Mouse (Mus musculus) stomach, embryonic 16.5 days (tissue): Measurements from ENCODE around the gene Gabarapl2. TPM values are rescaled to one million over a fixed set of nuclear protein-coding genes. Genes with fewer than 3 reads are reported as not detected.

ENCODE experiments used
- ATAC-seq: fragments of 200-750 bp; cut with Nextera tagmentation; 2 replicates; pipeline ENCODE4 v1.8.0; 2017; ENCODE audit warnings: moderate number of reproducible peaks, moderate TSS enrichment; ENCODE audit not compliant: insufficient read depth, low FRiP score
- H3K27ac ChIP-seq: fragments of 300-500 bp; sonication (generic); 2 replicates; pipeline ENCODE4 v1.5.1; 2014; ENCODE audit warnings: low read length
- H3K27me3 ChIP-seq: fragments of 300-500 bp; sonication (generic); 2 replicates; pipeline ENCODE4 v1.6.1; 2014; ENCODE audit warnings: low read length, control low read depth, mixed read lengths; ENCODE audit not compliant: control insufficient read depth, insufficient read depth
- H3K36me3 ChIP-seq: fragments of 300-500 bp; sonication (generic); 2 replicates; pipeline ENCODE4 v1.6.1; 2014; ENCODE audit warnings: low read length; ENCODE audit not compliant: control insufficient read depth, insufficient read depth
- H3K4me1 ChIP-seq: fragments of 300-500 bp; sonication (generic); 2 replicates; pipeline ENCODE4 v1.6.1; 2014; ENCODE audit warnings: low read length, control low read depth, mixed read lengths; ENCODE audit not compliant: control insufficient read depth, insufficient read depth
- H3K4me2 ChIP-seq: fragments of 300-500 bp; sonication (generic); 2 replicates; pipeline ENCODE4 v1.6.1; 2014; ENCODE audit warnings: low read depth, low read length, mixed read lengths
- H3K4me3 ChIP-seq: fragments of 300-500 bp; sonication (generic); replicated peaks from 2 replicates; pipeline ENCODE4 v1.5.1; 2014; ENCODE audit warnings: mild to moderate bottlenecking, low read length
- H3K9ac ChIP-seq: fragments of 300-500 bp; sonication (generic); 2 replicates; pipeline ENCODE4 v1.6.1; 2014; ENCODE audit warnings: low read length
- H3K9me3 ChIP-seq: fragments of 300-500 bp; sonication (generic); replicated peaks from 2 replicates; pipeline ENCODE4 v1.6.1; 2016; ENCODE audit warnings: low read length, control low read depth; ENCODE audit not compliant: control insufficient read depth
- WGBS: fragments of 180-500 bp; shearing (Covaris S2); extraction: QIAGEN DNeasy Blood & Tissue Kit; methylation state at CpG from one replicate; pipeline ENCODE4 v1.1.7; 2014; 5-methylcytosine and 5-hydroxymethylcytosine counted together
- polyA plus RNA-seq: library from polyadenylated mRNA; unstranded; fragments of >200 nt; fragmentation: Nextera tagmentation; extraction: Ambion mirVana; gene quantifications from 2 replicates; pipeline ENCODE4 v1.2.1, GENCODE M21; 2015

Gene Gabarapl2
- polyA plus RNA-seq, 1 experiment from 2014 or later = 199 TPM

DNA sequence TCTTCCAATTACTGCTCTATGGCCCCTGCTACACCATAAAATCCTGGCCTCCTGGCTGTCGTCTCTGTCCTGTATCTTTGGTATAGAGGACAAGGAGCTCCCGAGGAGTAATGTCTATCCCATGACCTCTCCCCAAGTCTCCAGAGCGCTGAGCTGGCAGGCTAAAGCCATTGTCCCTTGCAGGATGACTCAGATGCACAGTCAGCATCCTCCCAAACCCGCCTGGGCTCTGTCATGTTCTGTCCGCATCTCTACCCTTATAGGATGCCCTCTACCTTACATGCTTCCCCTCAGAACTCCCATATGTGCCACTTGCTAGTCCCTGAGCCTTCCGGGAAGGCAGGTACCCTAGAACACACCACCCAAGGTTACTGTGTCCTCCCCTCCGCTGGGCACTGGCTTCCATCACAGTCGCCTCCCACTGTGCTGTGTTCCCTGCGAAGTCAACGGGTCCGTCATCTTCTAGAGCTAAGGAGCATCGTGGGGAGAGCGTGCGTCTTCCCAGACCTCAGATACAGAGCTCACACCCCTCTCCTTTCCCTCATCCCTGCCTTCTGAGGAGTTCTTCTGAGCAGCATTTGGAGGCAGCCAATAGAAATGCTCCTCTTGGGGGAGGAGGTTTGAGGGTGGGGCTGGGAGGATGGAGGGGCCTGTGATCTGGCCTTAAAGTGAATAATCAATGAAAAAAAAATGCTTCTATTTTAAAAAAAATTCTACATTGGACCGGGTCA, 20.3 kb downstream of the Gabarapl2 start:
- Histone ChIP-seq H3K9me3 (no peaks in the 10 kb centered on the region), H3K4me2 (no peak overlapping the region), H3K36me3 (peaks cover 3% of the 10 kb centered on the region; the same call in 1 of the 2 replicates), H3K27ac (no peak overlapping the region), H3K9ac (no peak overlapping the region), H3K27me3 (no peaks in the 10 kb centered on the region), H3K4me1 (no peaks in the 10 kb centered on the region), H3K4me3 (no peak overlapping the region)
- 73% methylated on average over 15 of the region's 15 CpGs for WGBS
- no peak for ATAC-seq

DNA sequence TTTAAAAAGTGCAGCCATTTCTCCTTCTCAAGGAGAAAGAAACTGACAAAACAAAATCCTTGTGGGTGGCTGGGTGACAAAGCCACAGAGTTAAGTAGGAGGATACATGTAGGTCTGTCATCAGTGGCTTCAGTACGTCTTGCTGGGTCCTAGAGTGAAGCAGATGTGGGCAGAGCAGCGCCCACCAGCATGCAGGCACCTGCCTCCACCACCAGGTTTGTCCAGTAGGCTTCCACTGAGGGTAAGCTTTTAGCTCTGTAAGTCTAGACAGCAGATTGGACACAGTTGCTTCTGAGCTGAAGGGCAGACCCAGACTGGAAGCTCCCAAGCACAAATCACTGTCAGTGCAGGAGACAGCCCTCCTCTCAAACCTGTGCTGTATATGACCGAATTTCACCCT, 20.8 kb downstream of the Gabarapl2 start:
- Histone ChIP-seq H3K27ac (no peak overlapping the region), H3K9me3 (no peaks in the 10 kb centered on the region), H3K4me3 (no peak overlapping the region), H3K27me3 (no peaks in the 10 kb centered on the region), H3K9ac (no peak overlapping the region), H3K4me1 (no peaks in the 10 kb centered on the region), H3K36me3 (peaks cover 3% of the 10 kb centered on the region; the same call in 1 of the 2 replicates), H3K4me2 (no peak overlapping the region)
- no peak for ATAC-seq
- WGBS = 75% methylated on average over 3 of the region's 3 CpGs

DNA sequence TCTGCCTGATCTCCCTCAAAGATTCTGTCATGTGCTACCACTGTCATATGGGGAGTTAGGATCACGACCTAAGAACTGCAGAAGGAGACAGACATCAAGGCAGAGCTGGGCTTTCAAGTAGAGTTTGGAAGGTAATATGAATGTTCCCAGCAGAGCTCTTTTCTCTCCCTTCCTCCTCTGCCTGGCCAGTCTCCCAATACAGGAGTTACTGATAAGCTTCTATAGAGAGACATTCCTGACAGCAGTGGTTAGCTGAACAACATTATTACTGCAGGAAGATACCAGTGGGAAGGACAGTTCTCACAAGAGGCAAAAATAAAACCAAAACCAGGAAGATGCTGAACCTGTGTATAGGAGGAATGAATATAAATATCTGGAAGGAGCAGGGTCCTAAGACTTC, 22.1 kb downstream of the Gabarapl2 start:
- Histone ChIP-seq H3K4me3 (no peak overlapping the region), H3K36me3 (no peaks in the 10 kb centered on the region), H3K9ac (no peak overlapping the region), H3K27ac (no peak overlapping the region), H3K4me1 (no peaks in the 10 kb centered on the region), H3K9me3 (no peaks in the 10 kb centered on the region), H3K27me3 (no peaks in the 10 kb centered on the region), H3K4me2 (no peak overlapping the region)
- WGBS = 55% methylated on average over 1 of the region's 1 CpGs
- ATAC-seq = no peak

DNA sequence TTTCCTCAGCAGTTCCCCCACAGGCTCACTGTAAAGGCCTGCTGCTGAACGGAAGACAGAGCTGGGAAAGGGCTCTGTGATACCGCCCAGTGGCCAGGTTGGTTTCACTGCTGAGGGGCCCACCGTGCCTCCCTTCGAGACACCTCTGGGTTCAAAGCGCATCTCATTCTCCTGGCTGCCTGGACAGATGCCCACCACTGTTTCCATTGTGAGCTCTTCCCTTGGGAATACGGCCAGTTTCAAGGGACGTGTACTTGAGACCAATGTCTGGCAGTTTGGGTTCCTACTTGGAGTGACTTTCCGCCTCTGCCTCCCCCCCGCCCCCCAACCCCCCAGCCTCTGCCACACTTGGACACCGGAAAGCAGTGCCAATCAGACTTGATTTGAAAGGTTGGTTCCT, 22.6 kb downstream of the Gabarapl2 start:
- Histone ChIP-seq H3K27me3 (no peaks in the 10 kb centered on the region), H3K27ac (no peak overlapping the region), H3K4me1 (no peaks in the 10 kb centered on the region), H3K9me3 (no peaks in the 10 kb centered on the region), H3K4me2 (no peak overlapping the region), H3K36me3 (no peaks in the 10 kb centered on the region), H3K9ac (no peak overlapping the region), H3K4me3 (no peak overlapping the region)
- WGBS = 73% methylated on average over 10 of the region's 10 CpGs
- no peak for ATAC-seq

DNA sequence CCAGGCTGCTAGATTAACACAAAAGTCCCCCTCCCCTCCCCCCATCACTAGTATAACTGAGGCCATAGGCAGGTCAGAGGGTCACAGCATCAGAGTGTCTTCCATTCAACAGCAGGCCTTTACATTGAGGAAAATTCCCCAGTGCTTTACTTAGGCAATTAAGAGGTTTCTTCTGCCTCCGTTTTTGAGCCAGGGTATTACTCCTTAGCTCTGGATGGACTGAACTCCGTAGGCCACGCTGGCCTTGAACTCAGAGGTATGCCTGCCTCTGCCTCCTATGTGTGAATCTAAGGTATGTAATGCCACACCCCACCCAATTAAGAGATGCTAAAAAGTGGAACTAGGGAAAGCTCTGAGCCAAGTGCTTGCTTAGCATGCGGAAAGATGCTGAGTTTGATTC, 23.0 kb downstream of the Gabarapl2 start:
- H3K4me3 ChIP-seq = no peak overlapping the region
- no peaks in the 10 kb centered on the region for H3K4me1 ChIP-seq
- whole genome bisulfite sequencing = 88% methylated on average over 4 of the region's 4 CpGs
- H3K9me3 ChIP-seq = no peaks in the 10 kb centered on the region
- H3K4me2 ChIP-seq = no peak overlapping the region
- H3K27me3 ChIP-seq = no peaks in the 10 kb centered on the region
- no peak overlapping the region for H3K27ac ChIP-seq
- no peak for ATAC-seq
- no peak overlapping the region for H3K9ac ChIP-seq
- H3K36me3 ChIP-seq = no peaks in the 10 kb centered on the region

DNA sequence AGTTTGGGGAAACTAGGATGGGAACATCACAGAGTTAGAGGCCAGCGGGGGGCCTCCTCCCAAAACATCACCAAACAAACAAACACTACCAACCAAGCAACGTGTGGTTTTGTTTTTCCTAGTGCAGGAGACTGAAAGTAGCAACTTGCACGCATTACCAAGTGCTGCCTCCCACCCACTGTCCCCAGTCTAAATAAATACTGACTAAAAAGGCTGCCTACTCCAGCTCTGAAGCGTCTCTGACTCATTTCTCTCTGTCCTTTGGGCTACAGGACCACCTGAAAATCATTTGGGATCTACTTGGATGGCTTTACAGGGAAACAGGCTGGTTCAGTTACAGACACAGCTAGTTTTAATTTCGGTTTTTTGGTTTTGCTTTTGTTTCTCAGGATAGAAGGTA, 23.8 kb downstream of the Gabarapl2 start:
- Histone ChIP-seq H3K9me3 (no peaks in the 10 kb centered on the region), H3K4me1 (no peaks in the 10 kb centered on the region), H3K36me3 (no peaks in the 10 kb centered on the region), H3K27me3 (no peaks in the 10 kb centered on the region), H3K9ac (no peak overlapping the region), H3K4me3 (no peak overlapping the region), H3K4me2 (no peak overlapping the region), H3K27ac (no peak overlapping the region)
- 50% methylated on average over 5 of the region's 5 CpGs for WGBS
- no peak for ATAC-seq

DNA sequence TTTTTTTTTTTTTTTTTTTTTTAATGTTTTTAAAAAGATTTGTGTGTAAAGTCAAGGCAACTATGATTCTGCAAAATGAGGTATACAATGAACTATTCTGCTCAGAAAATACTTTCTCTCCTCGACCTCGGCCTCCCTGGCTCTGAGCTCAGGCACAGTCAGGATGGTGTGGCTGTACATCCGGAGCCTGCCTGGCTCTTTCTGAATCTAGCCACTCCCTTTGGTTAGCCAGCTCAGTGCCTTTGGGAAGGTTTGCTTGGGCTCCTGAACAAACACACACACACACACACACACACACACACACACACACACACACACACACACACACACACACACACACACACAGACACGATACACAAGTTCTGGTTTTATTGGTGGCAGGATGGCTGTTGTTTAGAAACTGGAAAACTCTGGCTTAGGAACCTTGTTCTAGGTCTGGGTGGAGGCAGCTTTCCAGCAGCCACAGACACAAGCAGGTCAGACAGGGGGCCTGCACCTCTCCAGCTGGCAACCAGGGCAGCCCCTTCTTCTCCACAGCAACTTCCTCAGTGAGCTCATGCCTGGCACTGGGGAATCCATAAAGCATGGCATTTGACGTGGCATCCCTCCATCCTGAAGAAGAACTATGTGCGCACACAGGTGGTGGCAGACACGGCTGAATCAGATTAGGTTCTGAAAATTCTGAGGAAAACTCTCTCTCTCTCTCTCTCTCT, 24.5 kb downstream of the Gabarapl2 start:
- no peaks in the 10 kb centered on the region for H3K9me3 ChIP-seq
- H3K36me3 ChIP-seq = no peaks in the 10 kb centered on the region
- H3K4me1 ChIP-seq = no peaks in the 10 kb centered on the region
- no peak for ATAC-seq
- H3K4me2 ChIP-seq = no peak overlapping the region
- WGBS = 50% methylated on average over 7 of the region's 7 CpGs
- no peak overlapping the region for H3K4me3 ChIP-seq
- H3K9ac ChIP-seq = no peak overlapping the region
- H3K27me3 ChIP-seq = no peaks in the 10 kb centered on the region
- H3K27ac ChIP-seq = no peak overlapping the region

DNA sequence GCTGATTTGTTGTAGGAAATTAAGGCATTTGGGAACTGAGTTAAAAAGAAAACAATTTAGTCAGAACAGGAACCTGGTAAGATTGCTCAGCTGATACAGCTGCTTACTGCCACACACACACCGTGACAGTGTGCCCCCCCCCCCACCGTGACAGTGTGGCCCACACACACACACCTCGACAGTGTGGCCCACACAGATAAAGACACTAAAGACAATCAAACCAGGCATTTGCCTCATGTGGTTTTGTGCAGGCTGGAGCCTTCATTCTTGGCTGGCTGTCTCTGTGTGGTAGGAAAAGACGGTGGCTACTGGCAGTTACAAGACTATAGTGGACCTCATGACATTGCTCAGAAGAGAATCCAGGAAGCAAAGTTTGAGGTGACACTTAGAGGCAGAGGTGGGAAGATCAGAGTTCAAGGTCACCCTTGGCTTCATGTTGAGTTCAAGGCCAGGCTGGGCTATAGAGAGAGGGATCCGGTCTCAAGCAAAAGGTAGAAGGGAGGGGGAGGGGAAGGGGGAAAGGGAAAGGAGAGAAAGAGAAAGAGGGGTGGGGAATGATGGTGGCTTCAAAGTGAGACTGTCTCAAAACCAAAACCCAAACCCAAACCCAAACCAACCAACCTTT, 26.9 kb downstream of the Gabarapl2 start:
- Histone ChIP-seq H3K9ac (no peak overlapping the region), H3K27me3 (no peaks in the 10 kb centered on the region), H3K4me2 (no peak overlapping the region), H3K27ac (no peak overlapping the region), H3K9me3 (no peaks in the 10 kb centered on the region), H3K4me1 (no peaks in the 10 kb centered on the region), H3K4me3 (no peak overlapping the region), H3K36me3 (no peaks in the 10 kb centered on the region)
- ATAC-seq = no peak
- WGBS = 80% methylated on average over 5 of the region's 5 CpGs

DNA sequence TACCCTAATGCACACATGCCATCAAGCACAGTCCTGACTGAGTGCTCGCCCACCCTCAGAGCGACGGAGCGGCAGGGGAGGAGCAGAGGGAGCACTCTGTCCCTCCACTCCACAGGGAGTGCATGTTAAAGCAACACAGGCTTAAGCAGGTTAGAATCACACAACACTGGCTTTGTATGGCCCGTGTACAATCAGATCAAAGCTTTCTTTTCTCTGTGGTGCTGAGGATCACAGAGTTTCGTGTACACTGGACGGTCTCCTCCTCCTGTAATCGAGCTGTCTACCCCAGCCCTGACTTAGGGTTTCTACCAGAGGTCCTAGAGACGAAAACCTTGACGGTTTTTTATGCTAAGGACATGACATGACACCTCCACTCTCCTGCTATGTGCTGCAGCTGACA, 28.0 kb downstream of the Gabarapl2 start:
- no peak overlapping the region for H3K27ac ChIP-seq
- no peak for ATAC-seq
- H3K4me1 ChIP-seq = no peaks in the 10 kb centered on the region
- no peak overlapping the region for H3K4me2 ChIP-seq
- no peak overlapping the region for H3K4me3 ChIP-seq
- no peak overlapping the region for H3K9ac ChIP-seq
- H3K36me3 ChIP-seq = 0 out of 2 replicates have a peak, but pooled peaks cover 5% of the 10 kb centered on the region
- no peaks in the 10 kb centered on the region for H3K27me3 ChIP-seq
- H3K9me3 ChIP-seq = no peaks in the 10 kb centered on the region
- 88% methylated on average over 10 of the region's 10 CpGs for whole genome bisulfite sequencing
